9 mouse cellular contexts compared by ENCODE assay signal in the genomic region with DNA sequence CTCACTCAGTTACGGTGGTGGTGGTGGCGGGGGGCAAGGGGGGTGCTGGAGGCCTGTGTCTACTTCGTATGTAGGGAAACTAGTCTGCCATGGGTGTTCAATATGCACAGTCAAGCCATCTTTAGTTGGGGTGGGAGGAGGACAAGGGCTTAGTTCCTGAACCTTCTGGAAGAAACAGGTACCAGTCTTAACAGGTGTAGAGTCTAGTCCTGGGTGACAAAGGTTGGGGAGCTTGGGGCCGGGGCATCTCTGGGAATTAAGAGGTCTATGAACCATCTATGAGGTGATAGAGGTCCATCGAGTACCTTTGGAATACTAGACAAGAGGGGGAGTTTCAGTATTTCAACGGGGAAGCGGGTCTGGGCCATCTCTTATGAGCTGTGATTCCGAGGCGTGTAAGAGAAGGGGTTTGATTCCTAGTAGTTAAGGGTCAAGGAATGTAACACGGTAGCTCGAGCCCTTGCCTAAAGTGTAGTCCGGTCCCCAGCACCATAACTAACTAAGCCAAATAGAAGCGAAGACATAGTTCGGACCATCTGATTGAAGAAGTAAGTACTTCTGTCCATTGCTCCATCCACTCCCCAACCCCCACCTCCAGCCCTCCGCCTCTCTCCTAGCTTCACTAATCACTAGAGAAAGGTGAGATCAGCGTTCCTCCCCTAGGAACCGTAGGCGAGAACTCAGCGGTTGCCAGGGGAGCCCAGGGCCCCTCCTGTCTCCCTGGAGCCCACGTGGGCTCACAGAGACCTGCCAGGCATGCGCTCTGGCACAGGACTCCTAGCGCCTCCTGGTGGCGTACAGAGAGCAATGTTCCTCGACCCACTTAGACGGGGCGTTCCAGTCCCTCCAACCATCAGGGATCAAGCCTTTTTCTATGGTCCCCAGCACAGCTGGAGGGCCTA. TPM values are rescaled to one million over a fixed set of nuclear protein-coding genes. Genes with fewer than 3 reads are reported as not detected.
DNase-seq lines count a peak whose midpoint lies in the region; ATAC-seq and TF ChIP-seq lines count a peak whose summit lies in the region.
"Had no signal": no experiment of that assay in that cellular context is flagged by ENCODE, and none has a peak within 500 bp of the region (broad histone marks: within the 10 kb centered on the region; RNA-seq: fewer than 3 reads in every experiment).

No protein-coding gene starts in this region.

- no peaks in the 10 kb centered on the region for H3K9me3 ChIP-seq in E14TG2a.4 (ENCODE audit: low read length)
- H3K9me3 ChIP-seq in heart, embryonic 14.5 days (ENCODE audit: control insufficient read depth, low read length) = no peaks in the 10 kb centered on the region
- H3K9me3 ChIP-seq in neural tube, embryonic 15.5 days (replicated peaks) = no peaks in the 10 kb centered on the region

- H3K4me1 ChIP-seq in E14TG2a.4 (replicated peaks; ENCODE audit: low read depth, low read length) = peaks cover 71% of the 10 kb centered on the region
- peaks cover 2 to 6% of the 10 kb centered on the region in 2 experiments; a peak in 2 of 4 replicates for H3K4me1 ChIP-seq in heart, embryonic 14.5 days (ENCODE audit: control insufficient read depth in 2 of 2, insufficient read depth in 2 of 2, low read length in 2 of 2)
- H3K4me1 ChIP-seq in neural tube, embryonic 15.5 days = peaks cover 18% of the 10 kb centered on the region

- no peaks in the 10 kb centered on the region for H3K27me3 ChIP-seq in E14TG2a.4 (ENCODE audit: insufficient read depth, low read length)
- peaks cover 84% of the 10 kb centered on the region for H3K27me3 ChIP-seq in heart, embryonic 14.5 days (ENCODE audit: control insufficient read depth, insufficient read depth, low read length)
- H3K27me3 ChIP-seq in neural tube, embryonic 15.5 days (replicated peaks) = peaks cover 86% of the 10 kb centered on the region

- H3K9ac ChIP-seq in heart, embryonic 14.5 days (ENCODE audit: low read length) = no peak overlapping the region
- H3K9ac ChIP-seq in neural tube, embryonic 15.5 days (replicated peaks) = no peak overlapping the region

- H3K27ac ChIP-seq in heart, embryonic 14.5 days (replicated peaks in 1 of 2; ENCODE audit: control insufficient read depth in 1 of 2, insufficient read depth in 1 of 2, low read depth in 2 of 2, low read length in 2 of 2) = no peak overlapping the region
- H3K27ac ChIP-seq in neural tube, embryonic 15.5 days (replicated peaks) = no peak overlapping the region

- H3K36me3 ChIP-seq in E14TG2a.4 (ENCODE audit: insufficient read depth, low read length) = peaks cover 26% of the 10 kb centered on the region
- H3K36me3 ChIP-seq in heart, embryonic 14.5 days (ENCODE audit: control insufficient read depth, insufficient read depth, low read length) = no peaks in the 10 kb centered on the region
- H3K36me3 ChIP-seq in neural tube, embryonic 15.5 days = peaks cover 12% of the 10 kb centered on the region; the same call in 1 of the 2 replicates

- DNase-seq in 3T3-L1 (ENCODE audit: low read depth, low spot score) = peak; percentile 35
- peak; percentile 18 to 57 for DNase-seq in kidney, postnatal 36 days
- DNase-seq in lung, adult 18-20 months = peak; percentile 22 to 38
- no peak for DNase-seq in Muller cell, postnatal 12 days (ENCODE audit: inconsistent ontology term)

- H3K4me2 ChIP-seq in heart, embryonic 14.5 days (ENCODE audit: low read length) = 0 out of 2 replicates have a peak overlapping the region, but pooled peaks have one; percentile 16
- H3K4me2 ChIP-seq in neural tube, embryonic 15.5 days = peak overlapping the region; percentile 83

- TF ChIP-seq CTCF in E14TG2a.4 (conservative IDR thresholded peaks at IDR 0.05; ENCODE audit: low read length) = peak; percentile 82

- H3K4me3 ChIP-seq in E14TG2a.4 (replicated peaks; ENCODE audit: low read length) = peak overlapping the region; percentile 74
- no peak overlapping the region for H3K4me3 ChIP-seq in heart, embryonic 14.5 days (ENCODE audit: control insufficient read depth in 1 of 2, insufficient read depth in 1 of 2, low read depth in 1 of 2, low read length in 2 of 2)
- peak overlapping the region; percentile 49 for H3K4me3 ChIP-seq in neural tube, embryonic 15.5 days (replicated peaks)

- WGBS in heart, embryonic 14.5 days = 16% methylated on average over 26 of the region's 26 CpGs
- 18% methylated on average over 26 of the region's 26 CpGs for WGBS in neural tube, embryonic 15.5 days

- peak; percentile 95 for ATAC-seq in common myeloid progenitor, adult 5-6 weeks (replicated peaks; ENCODE audit: low read depth, poor library complexity, severe bottlenecking)
- ATAC-seq in heart, embryonic 14.5 days (ENCODE audit: insufficient number of reproducible peaks, insufficient read depth, low FRiP score, low read depth) = no peak
- 0 out of 2 replicates have a peak, but pooled peaks have one; percentile 9 for ATAC-seq in neural tube, embryonic 15.5 days (ENCODE audit: low FRiP score)

RNA-seq across cellular contexts. Expression of a gene that starts 40.1 kb away (rescaled TPM):
- 2.2 TPM in 1 of 2 replicates, not detected in the other for total RNA-seq in common myeloid progenitor, adult 5-6 weeks (2017)
- polyA plus RNA-seq in heart, embryonic 14.5 days (2014; fragmentation: Nextera tagmentation; extraction: Ambion mirVana) = not detected in 2 replicates
- not detected in 2 replicates for polyA plus RNA-seq in neural tube, embryonic 15.5 days (2015; fragmentation: Nextera tagmentation; extraction: Ambion mirVana)
- total RNA-seq: heart, adult 18-20 months had no signal

RNA-seq across cellular contexts. Expression of a gene that starts 41.5 kb away (rescaled TPM):
- 18.4 and 25.8 TPM in 2 replicates for total RNA-seq in common myeloid progenitor, adult 5-6 weeks (2017)
- 18.3 and 22.0 TPM in 2 replicates for polyA plus RNA-seq in heart, embryonic 14.5 days (2014; fragmentation: Nextera tagmentation; extraction: Ambion mirVana)
- 28.9 and 33.4 TPM in 2 replicates for polyA plus RNA-seq in neural tube, embryonic 15.5 days (2015; fragmentation: Nextera tagmentation; extraction: Ambion mirVana)

RNA-seq across cellular contexts. Expression of a gene that starts 50.2 kb away (rescaled TPM):
- total RNA-seq in common myeloid progenitor, adult 5-6 weeks (2017) = 0.34 TPM in 1 of 2 replicates, not detected in the other
- polyA plus RNA-seq in heart, embryonic 14.5 days (2014; fragmentation: Nextera tagmentation; extraction: Ambion mirVana) = 0.15 and 0.20 TPM in 2 replicates
- polyA plus RNA-seq in neural tube, embryonic 15.5 days (2015; fragmentation: Nextera tagmentation; extraction: Ambion mirVana) = 3.7 TPM in 2 replicates

RNA-seq across cellular contexts. Expression of a gene that starts 50.5 kb away (rescaled TPM):
- 78.0 and 98.4 TPM in 2 replicates for total RNA-seq in common myeloid progenitor, adult 5-6 weeks (2017)
- 49.7 and 57.9 TPM in 2 replicates for polyA plus RNA-seq in heart, embryonic 14.5 days (2014; fragmentation: Nextera tagmentation; extraction: Ambion mirVana)
- polyA plus RNA-seq in neural tube, embryonic 15.5 days (2015; fragmentation: Nextera tagmentation; extraction: Ambion mirVana) = 24.5 and 26.1 TPM in 2 replicates

RNA-seq across cellular contexts. Expression of a gene that starts 59.8 kb away (rescaled TPM):
- total RNA-seq in common myeloid progenitor, adult 5-6 weeks (2017) = 0.44 TPM in 1 of 2 replicates, not detected in the other
- 47.7 and 55.1 TPM in 2 replicates for polyA plus RNA-seq in heart, embryonic 14.5 days (2014; fragmentation: Nextera tagmentation; extraction: Ambion mirVana)
- 10.7 and 17.8 TPM in 2 replicates for polyA plus RNA-seq in neural tube, embryonic 15.5 days (2015; fragmentation: Nextera tagmentation; extraction: Ambion mirVana)

Comparison
In these comparisons a context has a peak if more than half of its experiments do, and no peak if none do; other contexts are left out.
1. H3K4me3 ChIP-seq: peak in E14TG2a.4 (single experiment) and neural tube, embryonic 15.5 days (single experiment); none in heart, embryonic 14.5 days (0 of 2).